Mouse (Mus musculus): ENCODE results near the gene Nvl. TPM values are rescaled to one million over a fixed set of nuclear protein-coding genes. Genes with fewer than 3 reads are reported as not detected.

Gene Nvl
- total RNA-seq, 4 experiments from 2014 or later: 31.7 to 44.4 (median 37.4) TPM

- DNase-seq (ENCODE audit: low spot score in 2 of 2): no peak
Measured at GRCm38 (mm10) chr1:181069671-181070070, 74.3 kb downstream of the Nvl start.

- no peak for DNase-seq (ENCODE audit: low spot score in 2 of 2)
Measured at GRCm38 (mm10) chr1:181068344-181068743, 75.7 kb downstream of the Nvl start.

DNA sequence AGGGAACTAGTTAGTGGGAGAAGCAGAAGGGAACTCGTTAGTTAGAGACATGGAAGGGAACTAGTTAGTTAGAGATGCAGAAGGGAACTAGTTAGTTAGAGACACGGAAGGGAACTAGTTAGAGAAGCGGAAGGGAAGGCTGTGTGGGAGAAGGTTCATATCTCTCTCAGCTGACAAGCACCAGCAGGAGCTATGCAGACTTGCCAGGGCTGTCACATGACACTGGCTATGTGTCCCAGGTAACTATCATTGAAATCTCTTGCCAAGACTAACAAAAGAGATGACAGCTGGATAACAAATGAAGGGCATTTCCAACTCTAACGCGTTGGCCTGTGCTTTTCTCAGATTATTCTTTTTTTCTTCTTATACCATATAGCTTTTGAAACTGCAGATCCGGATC lies 79.4 kb downstream of the Nvl start:
- DNase-seq (ENCODE audit: low spot score in 2 of 2): no peak

DNA sequence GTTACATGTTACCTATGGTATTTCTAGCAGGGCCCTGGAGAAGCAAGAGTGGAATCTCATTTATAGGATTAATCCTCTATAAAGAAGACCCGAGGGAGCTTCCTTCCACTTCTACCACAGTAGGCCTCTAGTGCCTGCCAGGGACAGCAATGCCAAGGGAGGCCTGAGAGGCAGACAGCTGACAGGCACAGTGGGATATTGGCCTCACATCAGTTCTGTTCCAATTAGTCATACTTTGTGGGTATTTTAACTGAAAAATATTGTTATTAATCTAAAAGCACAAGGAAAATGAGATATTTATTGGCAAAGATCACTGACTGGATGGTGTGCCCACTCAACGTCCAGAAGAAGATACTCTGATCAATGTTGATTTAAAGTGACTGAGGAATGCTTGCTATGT lies 80.0 kb downstream of the Nvl start:
- no peak for DNase-seq (ENCODE audit: low spot score in 2 of 2)

GRCm38 (mm10) chr1:181061784-181062485 lies 82.1 kb downstream of the Nvl start:
- DNase-seq (ENCODE audit: low spot score in 2 of 2): no peak

DNA sequence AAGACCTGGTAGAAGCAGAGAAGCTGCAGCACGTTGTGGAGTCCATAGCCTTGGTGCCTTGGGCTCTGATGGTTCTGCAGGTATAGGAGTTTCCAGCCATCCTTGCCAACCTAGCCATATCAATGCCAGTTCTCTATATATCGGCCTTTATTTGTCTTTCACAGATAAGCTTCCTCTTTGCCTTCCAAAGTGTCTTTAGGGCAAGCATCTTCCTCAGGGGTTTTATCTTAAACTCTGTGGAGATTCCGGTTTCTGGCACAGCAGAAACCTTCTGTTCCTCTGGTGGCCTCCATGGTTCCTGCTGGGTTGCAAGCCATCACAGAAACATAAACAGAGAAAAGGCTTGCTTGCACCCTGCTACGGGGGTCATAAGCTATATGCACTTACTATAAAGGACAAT lies 91.1 kb downstream of the Nvl start:
- DNase-seq (ENCODE audit: low spot score in 2 of 2): no peak

DNA sequence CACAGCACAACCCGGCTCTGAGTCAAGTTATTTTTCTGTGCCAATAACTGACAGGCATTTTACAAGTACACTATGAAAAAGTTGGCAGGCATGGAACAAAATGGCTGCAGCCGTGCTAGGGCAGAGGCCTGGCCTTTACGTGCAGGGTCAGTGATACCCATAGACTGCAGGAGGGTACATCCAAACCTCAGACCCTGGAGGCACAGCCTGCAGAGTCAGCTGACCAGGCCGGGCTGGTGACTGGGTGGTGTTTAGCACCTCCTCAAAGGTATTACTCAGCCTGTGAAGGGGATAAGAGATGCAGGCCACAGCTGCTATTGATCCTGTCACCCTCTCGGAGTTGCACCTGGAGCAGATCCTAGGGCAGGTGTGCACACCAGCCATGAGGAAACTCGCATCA lies 93.1 kb downstream of the Nvl start, which contains the start of gene 9130409I23Rik:
TSS of gene 9130409I23Rik (plus strand) at position 301 of the 400 bp plus-strand sequence.
- DNase-seq (ENCODE audit: low spot score in 2 of 2): no peak

DNA sequence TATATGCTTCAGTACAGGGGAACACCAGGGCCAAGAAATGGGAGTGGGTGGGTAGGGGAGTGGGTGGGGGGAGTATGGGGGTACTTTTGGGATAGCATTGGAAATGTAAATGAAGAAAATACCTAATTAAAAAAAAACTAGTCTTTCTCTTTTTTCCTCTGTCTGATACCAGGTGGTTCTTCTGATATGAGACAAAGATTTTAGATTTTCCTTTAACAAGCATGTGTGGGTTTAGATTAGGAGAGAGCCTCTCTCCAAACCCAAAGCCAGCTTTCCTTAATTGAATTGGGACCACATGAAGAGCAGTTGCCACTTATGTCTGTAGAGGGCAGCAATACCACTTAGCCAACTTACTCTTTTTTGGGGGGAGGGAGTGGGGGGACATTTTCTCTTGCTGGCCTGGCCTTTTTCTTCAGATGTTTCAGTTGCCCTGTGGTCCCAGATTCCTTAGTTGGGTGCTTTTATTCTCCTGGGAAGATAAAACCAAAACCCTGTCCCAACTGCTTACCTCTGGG lies 94.6 kb downstream of the Nvl start:
- no peak for DNase-seq (ENCODE audit: low spot score in 2 of 2)

GRCm38 (mm10) chr1:181047520-181047919 lies 96.5 kb downstream of the Nvl start:
- DNase-seq (ENCODE audit: low spot score in 2 of 2): no peak

DNA sequence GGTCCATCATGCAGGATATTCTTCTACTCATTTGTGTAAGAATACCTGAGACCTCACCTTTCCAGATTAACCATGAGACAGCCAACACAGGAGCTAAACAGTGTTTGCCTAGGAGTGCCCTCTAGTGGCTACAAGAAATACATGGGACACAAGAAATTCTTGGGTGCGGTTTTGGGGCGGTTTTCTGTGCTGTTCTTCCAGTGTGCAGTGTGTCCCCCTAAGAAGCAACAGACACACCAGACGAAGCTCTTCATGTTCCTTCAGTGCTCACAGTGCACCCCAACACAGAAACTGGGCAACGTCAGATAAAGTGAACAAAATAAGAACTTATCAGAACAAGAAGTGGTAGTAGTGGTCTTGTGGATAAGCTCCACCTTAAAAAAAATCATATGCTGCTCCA lies 104.4 kb downstream of the Nvl start:
- no peak for DNase-seq (ENCODE audit: low spot score in 2 of 2)

GRCm38 (mm10) chr1:181037623-181038022 lies 106.4 kb downstream of the Nvl start:
- no peak for DNase-seq (ENCODE audit: low spot score in 2 of 2)

Other genes with a start within 250 kb of the Nvl start
- gene Pycr2, start 239.9 kb downstream of the Nvl start, total RNA-seq (2022): 10 to 100 TPM; 36.2 to 39.7 (median 39.3) TPM
- gene Lefty1, start 209.2 kb downstream of the Nvl start, total RNA-seq (2022): 1 to 10 TPM; 6.6 to 8.4 (median 7.8) TPM
- gene Tmem63a, start 201.9 kb downstream of the Nvl start, total RNA-seq (2022): 10 to 100 TPM; 25.6 to 39.3 (median 29.1) TPM
- gene Ephx1, start 123.3 kb downstream of the Nvl start, total RNA-seq (2022): 10 to 100 TPM; 31.7 to 53.2 (median 43.4) TPM
- gene 9130409I23Rik, start 93.0 kb downstream of the Nvl start, total RNA-seq (2022): under 1 TPM in 1 of 4 experiments, not detected in 3; 0.16 TPM
- 10 to 100 TPM; 27.8 to 32.6 (median 29.1) TPM for gene Cnih4, start 489 bp upstream of the Nvl start, total RNA-seq (2022)
- 100 to 1,000 TPM; 109 to 123 (median 113) TPM for gene Wdr26, start 67.8 kb upstream of the Nvl start, total RNA-seq (2022)
- gene Cnih3, start 208.4 kb upstream of the Nvl start, total RNA-seq (2022): 10 to 100 TPM; 53.8 to 68.4 (median 59.4) TPM